8 mouse cellular contexts compared by ENCODE assay signal in the genomic region with DNA sequence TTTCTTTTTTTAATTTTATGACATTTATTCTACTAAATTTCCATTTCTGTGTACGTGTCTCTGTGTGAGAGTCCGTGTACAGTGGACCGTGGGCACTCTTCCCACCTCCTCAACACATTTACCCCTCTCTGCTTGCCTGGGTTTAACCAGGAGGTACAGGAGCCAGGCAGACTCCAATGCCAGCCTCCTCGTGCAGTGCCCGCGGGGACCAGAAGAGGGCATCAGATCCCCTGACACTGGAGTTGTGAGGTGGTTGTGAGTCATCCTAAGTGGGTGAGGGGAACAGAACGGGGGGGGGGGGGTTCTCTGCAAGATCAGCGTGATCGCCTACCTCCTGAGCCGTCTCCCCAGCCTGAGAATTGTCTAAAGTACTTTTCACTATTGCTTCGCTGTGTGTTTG. TPM values are rescaled to one million over a fixed set of nuclear protein-coding genes. Genes with fewer than 3 reads are reported as not detected.
DNase-seq lines count a peak whose midpoint lies in the region; ATAC-seq and TF ChIP-seq lines count a peak whose summit lies in the region.

No protein-coding gene starts in this region.

- peak; percentile 86 for TF ChIP-seq CTCF in liver, embryonic 14.5 days (IDR thresholded peaks at IDR 0.05; ENCODE audit: low read depth)

- TF ChIP-seq EP300 in liver, embryonic 14.5 days (IDR thresholded peaks at IDR 0.05; ENCODE audit: low read depth), result no peak

- H3K9ac ChIP-seq in liver, embryonic 14.5 days (replicated peaks), result no peak overlapping the region

- H3K27ac ChIP-seq in liver, embryonic 14.5 days, result no peak overlapping the region

- DNase-seq in layer of hippocampus, adult 11-12 months (ENCODE audit: low spot score), result peak; percentile 74
- DNase-seq in layer of hippocampus, postnatal 14 days (ENCODE audit: low spot score in 2 of 2), result no peak
- DNase-seq in Muller cell, postnatal 12 days (ENCODE audit: inconsistent ontology term), result peak; percentile 77
- DNase-seq in cerebellum, adult 8-10 months, result peak; percentile 62
- DNase-seq in liver, embryonic 14.5 days (ENCODE audit: low read depth in 3 of 3, low spot score in 3 of 3), result no peak
- peak; percentile 82 to 86 for DNase-seq in right cerebral cortex, adult 2 months (ENCODE audit: low spot score in 2 of 2)
- peak; percentile 50 to 61 for DNase-seq in urinary bladder, postnatal 36 days (ENCODE audit: low spot score in 2 of 2)

- peaks cover 79% of the 10 kb centered on the region for H3K27me3 ChIP-seq in liver, embryonic 14.5 days (ENCODE audit: control insufficient read depth, insufficient read depth, low read length)

- H3K4me3 ChIP-seq in liver, embryonic 14.5 days (ENCODE audit: insufficient read depth in 1 of 2, low read depth in 2 of 2, low read length in 2 of 2), result no peak overlapping the region

- no peaks in the 10 kb centered on the region for H3K9me3 ChIP-seq in liver, embryonic 14.5 days (ENCODE audit: control insufficient read depth, low read length)

- no peaks in the 10 kb centered on the region for H3K36me3 ChIP-seq in liver, embryonic 14.5 days (replicated peaks; ENCODE audit: control insufficient read depth, insufficient read depth, low read depth)

- H3K4me1 ChIP-seq in liver, embryonic 14.5 days (replicated peaks; ENCODE audit: control insufficient read depth in 2 of 2, insufficient read depth in 2 of 2, low read length in 1 of 2), result peaks cover 0 to 2% of the 10 kb centered on the region in 2 experiments; a peak in 1 of 4 replicates

- 7% methylated on average over 11 of the region's 11 CpGs for WGBS in liver, embryonic 14.5 days (ENCODE audit: insufficient replicate concordance)

- H3K4me2 ChIP-seq in liver, embryonic 14.5 days (ENCODE audit: low read depth), result no peak overlapping the region

- ATAC-seq in inflammation-experienced regulatory T-cells, adult 6 months, result peak; percentile 60
- ATAC-seq in liver, embryonic 14.5 days (ENCODE audit: insufficient read depth), result no peak

RNA-seq across cellular contexts. Expression of gene Oxt, which starts 2.2 kb away (rescaled TPM):
- total RNA-seq in layer of hippocampus, postnatal 14 days (2021), result not detected
- not detected for polyA plus RNA-seq in inflammation-experienced regulatory T-cells, adult 6 months (2017; shearing (Covaris generic))
- not detected in 2 replicates for polyA plus RNA-seq in liver, embryonic 14.5 days (2012; rRNA removed)
- polyA plus RNA-seq in liver, embryonic 14.5 days (2014; fragmentation: Nextera tagmentation; extraction: Ambion mirVana), result not detected in 2 replicates

RNA-seq across cellular contexts. Expression of gene Avp, which starts 4.2 kb away (rescaled TPM):
- total RNA-seq in layer of hippocampus, postnatal 14 days (2021), result 1 to 10 TPM in 1 of 2 experiments, not detected in 1; 2.1 TPM
- not detected for polyA plus RNA-seq in inflammation-experienced regulatory T-cells, adult 6 months (2017; shearing (Covaris generic))
- polyA plus RNA-seq in liver, embryonic 14.5 days (2012; rRNA removed), result not detected in 2 replicates
- not detected in 2 replicates for polyA plus RNA-seq in liver, embryonic 14.5 days (2014; fragmentation: Nextera tagmentation; extraction: Ambion mirVana)

RNA-seq across cellular contexts. Expression of gene Mrps26, which starts 14.6 kb away (rescaled TPM):
- 10 to 100 TPM; 80.2 to 82.6 TPM for total RNA-seq in layer of hippocampus, postnatal 14 days (2021)
- 10 to 100 TPM; 20.8 to 29.7 (median 27.1) TPM for polyA plus RNA-seq in inflammation-experienced regulatory T-cells, adult 6 months (2017; shearing (Covaris generic))
- 22.9 and 24.8 TPM in 2 replicates for polyA plus RNA-seq in liver, embryonic 14.5 days (2012; rRNA removed)
- polyA plus RNA-seq in liver, embryonic 14.5 days (2014; fragmentation: Nextera tagmentation; extraction: Ambion mirVana), result 48.3 and 48.4 TPM in 2 replicates

RNA-seq across cellular contexts. Expression of gene Fastkd5, which starts 51.7 kb away (rescaled TPM):
- total RNA-seq in layer of hippocampus, postnatal 14 days (2021), result 1 to 10 TPM; 8.1 to 8.2 TPM
- 10 to 100 TPM in 2 of 3 experiments, 1 to 10 TPM in 1; 8.5 to 11.7 (median 10.3) TPM for polyA plus RNA-seq in inflammation-experienced regulatory T-cells, adult 6 months (2017; shearing (Covaris generic))
- 2.8 and 3.6 TPM in 2 replicates for polyA plus RNA-seq in liver, embryonic 14.5 days (2012; rRNA removed)
- polyA plus RNA-seq in liver, embryonic 14.5 days (2014; fragmentation: Nextera tagmentation; extraction: Ambion mirVana), result 11.1 and 11.9 TPM in 2 replicates

RNA-seq across cellular contexts. Expression of gene Ubox5, which starts 51.7 kb away (rescaled TPM):
- 1 to 10 TPM; 7.3 to 8.5 TPM for total RNA-seq in layer of hippocampus, postnatal 14 days (2021)
- polyA plus RNA-seq in inflammation-experienced regulatory T-cells, adult 6 months (2017; shearing (Covaris generic)), result 10 to 100 TPM in 2 of 3 experiments, 1 to 10 TPM in 1; 8.0 to 11.1 (median 10.6) TPM
- 3.3 and 3.4 TPM in 2 replicates for polyA plus RNA-seq in liver, embryonic 14.5 days (2012; rRNA removed)
- 5.4 and 6.3 TPM in 2 replicates for polyA plus RNA-seq in liver, embryonic 14.5 days (2014; fragmentation: Nextera tagmentation; extraction: Ambion mirVana)

Comparison
In these comparisons a context has a peak if more than half of its experiments do, and no peak if none do; other contexts are left out.
1. DNase-seq: peak in layer of hippocampus, adult 11-12 months (single experiment), Muller cell, postnatal 12 days (single experiment), cerebellum, adult 8-10 months (single experiment), right cerebral cortex, adult 2 months (2 of 2) and urinary bladder, postnatal 36 days (2 of 2); none in layer of hippocampus, postnatal 14 days (0 of 2) and liver, embryonic 14.5 days (0 of 3).